Mouse (Mus musculus): Measurements from ENCODE around the gene Dhdh. TPM values are rescaled to one million over a fixed set of nuclear protein-coding genes. Genes with fewer than 3 reads are reported as not detected.
A peak's percentile ranks its signal among the peaks of the same experiment; 100 is the strongest.
"Not testable (repeated sequence)": the region's sequence is repeated elsewhere in the genome, so short reads cannot be mapped to it uniquely, and the experiment has no call there.

Dhdh gene
- polyA plus RNA-seq, 1 experiment from 2014 or later, result 4.6 TPM

DNA sequence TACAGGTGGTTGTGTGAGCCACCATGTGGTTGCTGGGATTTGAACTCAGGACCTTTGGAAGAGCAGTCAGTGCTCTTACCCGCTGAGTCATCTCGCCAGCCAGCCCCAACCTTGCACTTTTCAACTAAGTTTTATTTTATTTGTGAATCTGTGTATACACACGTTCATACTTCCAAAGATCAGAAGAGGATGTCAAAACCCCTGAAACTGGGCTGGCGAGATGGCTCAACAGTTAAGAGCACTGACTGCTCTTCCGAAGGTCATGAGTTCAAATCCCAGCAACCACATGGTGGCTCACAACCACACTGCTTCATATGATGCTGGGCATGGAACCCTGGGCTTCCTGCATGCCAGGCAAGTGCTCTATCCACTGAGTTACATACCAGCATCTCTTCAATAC is 3.6 kb downstream of the Dhdh start:
- H3K4me2 ChIP-seq; ATAC-seq (ENCODE audit: low FRiP score, low read depth); H3K27me3 ChIP-seq; H3K27ac ChIP-seq (replicated peaks); H3K4me3 ChIP-seq; H3K9ac ChIP-seq; H3K9me3 ChIP-seq; H3K36me3 ChIP-seq: not testable (repeated sequence)
- 95% methylated on average over 5 of the region's 5 CpGs for WGBS
- peaks cover 23% of the 10 kb centered on the region for H3K4me1 ChIP-seq (replicated peaks)

DNA sequence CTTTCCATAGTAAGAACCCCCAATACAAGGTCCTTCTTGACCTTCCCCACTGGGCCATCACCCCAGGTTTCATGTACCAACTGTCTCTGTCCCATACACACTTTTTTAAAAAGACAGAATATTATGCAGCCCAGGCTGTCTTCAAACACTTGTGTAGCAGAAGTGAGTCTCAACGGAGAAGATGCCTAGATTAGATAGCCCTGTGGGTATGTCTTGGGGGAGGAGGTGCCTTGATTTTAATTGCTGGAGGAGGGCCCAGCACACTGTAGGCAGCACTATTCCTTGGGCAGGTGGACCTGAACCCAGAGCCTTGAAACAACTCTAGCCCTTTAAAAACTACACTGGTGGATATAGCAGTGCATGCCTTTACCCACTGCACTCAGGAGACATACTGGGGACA is 6.4 kb downstream of the Dhdh start:
- Histone ChIP-seq H3K4me2 (no peak overlapping the region), H3K27ac (replicated peaks) (no peak overlapping the region), H3K4me3 (no peak overlapping the region), H3K9me3 (no peaks in the 10 kb centered on the region), H3K27me3 (no peaks in the 10 kb centered on the region), H3K9ac (no peak overlapping the region), H3K4me1 (replicated peaks) (no peaks in the 10 kb centered on the region), H3K36me3 (no peaks in the 10 kb centered on the region)
- no peak for ATAC-seq (ENCODE audit: low FRiP score, low read depth)
- WGBS, result 93% methylated on average over 1 of the region's 1 CpGs

DNA sequence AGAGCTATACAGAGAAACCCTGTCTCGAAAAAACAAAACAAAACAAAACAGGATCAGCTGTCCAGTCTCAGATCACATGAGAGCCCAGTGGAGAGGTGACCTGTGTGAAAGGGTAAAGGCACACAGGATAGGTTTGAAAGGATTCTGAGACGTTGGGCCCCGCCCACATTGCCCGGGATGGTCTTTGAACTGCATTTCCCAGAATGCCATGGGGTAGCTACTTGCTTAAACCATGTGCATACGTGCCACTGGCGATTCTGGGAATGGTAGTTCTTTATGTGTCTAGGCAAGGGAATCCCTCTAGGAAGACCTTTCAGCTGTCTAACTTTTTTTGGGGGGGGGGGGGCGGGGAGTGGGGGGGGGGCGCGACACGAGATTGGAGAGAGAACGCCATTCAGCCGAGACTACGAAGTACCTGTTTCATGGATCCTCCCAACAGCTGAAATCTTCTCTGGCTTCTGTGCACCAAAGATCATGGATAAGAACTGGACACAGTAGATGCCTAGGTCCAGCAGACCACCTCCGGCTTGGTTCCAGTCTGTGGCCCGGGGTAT is 7.2 kb downstream of the Dhdh start, which contains the start of gene Tulp2:
Gene Tulp2 (plus strand): TSS at position 504 of the 554 bp plus-strand sequence.
- Histone ChIP-seq H3K9ac (no peak within 1 kb of the TSS), H3K27me3 (no peaks in the 10 kb centered on the region), H3K4me1 (replicated peaks) (no peaks in the 10 kb centered on the region), H3K36me3 (no peaks in the 10 kb centered on the region), H3K4me2 (no peak within 1 kb of the TSS), H3K4me3 (no peak within 1 kb of the TSS), H3K27ac (replicated peaks) (no peak within 1 kb of the TSS), H3K9me3 (no peaks in the 10 kb centered on the region)
- WGBS, result 60% methylated on average over 11 of the region's 15 CpGs
- peak; percentile 83; the same call in 1 of the 2 replicates for ATAC-seq (ENCODE audit: low FRiP score, low read depth)

DNA sequence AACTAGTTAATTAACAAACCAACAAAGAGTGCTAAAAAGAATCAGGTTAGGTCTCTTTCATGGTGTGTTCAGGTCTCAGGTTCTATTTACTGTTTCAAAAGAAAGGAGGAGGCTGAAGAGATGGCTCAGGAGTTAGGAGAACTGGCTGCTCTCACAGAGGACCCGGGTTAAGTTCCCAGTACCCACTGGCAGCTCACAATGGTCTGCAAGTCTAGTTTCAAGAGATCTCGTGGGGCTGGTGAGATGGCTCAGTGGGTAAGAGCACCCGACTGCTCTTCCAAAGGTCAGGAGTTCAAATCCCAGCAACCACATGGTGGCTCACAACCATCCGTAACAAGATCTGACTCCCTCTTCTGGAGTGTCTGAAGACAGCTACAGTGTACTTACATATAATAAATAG is 8.3 kb downstream of the Dhdh start:
- not testable (repeated sequence) for H3K4me2 ChIP-seq; H3K27me3 ChIP-seq; H3K36me3 ChIP-seq; H3K4me3 ChIP-seq; H3K9ac ChIP-seq; H3K9me3 ChIP-seq; H3K4me1 ChIP-seq (replicated peaks); ATAC-seq (ENCODE audit: low FRiP score, low read depth); H3K27ac ChIP-seq (replicated peaks)
- 85% methylated on average over 4 of the region's 4 CpGs for WGBS

DNA sequence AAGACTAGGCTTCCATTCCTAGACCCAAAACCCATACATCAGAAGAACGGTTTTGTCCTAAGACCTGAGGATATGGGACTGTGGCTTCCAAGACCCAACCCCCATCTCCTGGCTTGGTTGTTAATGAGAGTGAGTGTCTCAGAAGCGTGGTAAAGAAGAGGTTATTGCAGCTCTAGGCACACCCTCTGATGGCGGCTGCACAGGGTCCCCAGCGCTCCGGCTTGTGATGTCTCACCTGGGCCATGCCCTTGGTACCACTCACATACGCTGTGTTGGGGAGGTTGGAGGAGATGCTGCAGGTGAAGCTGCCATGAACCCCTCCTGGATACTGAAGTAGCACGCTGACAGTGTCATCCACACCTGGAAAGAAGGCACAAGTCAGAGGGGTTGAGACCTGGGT is 9.8 kb downstream of the Dhdh start:
- no peak for ATAC-seq (ENCODE audit: low FRiP score, low read depth)
- no peak overlapping the region for H3K4me3 ChIP-seq
- no peaks in the 10 kb centered on the region for H3K36me3 ChIP-seq
- no peaks in the 10 kb centered on the region for H3K4me1 ChIP-seq (replicated peaks)
- H3K27me3 ChIP-seq, result no peaks in the 10 kb centered on the region
- H3K4me2 ChIP-seq, result no peak overlapping the region
- no peak overlapping the region for H3K27ac ChIP-seq (replicated peaks)
- 98% methylated on average over 7 of the region's 7 CpGs for WGBS
- no peak overlapping the region for H3K9ac ChIP-seq
- no peaks in the 10 kb centered on the region for H3K9me3 ChIP-seq

DNA sequence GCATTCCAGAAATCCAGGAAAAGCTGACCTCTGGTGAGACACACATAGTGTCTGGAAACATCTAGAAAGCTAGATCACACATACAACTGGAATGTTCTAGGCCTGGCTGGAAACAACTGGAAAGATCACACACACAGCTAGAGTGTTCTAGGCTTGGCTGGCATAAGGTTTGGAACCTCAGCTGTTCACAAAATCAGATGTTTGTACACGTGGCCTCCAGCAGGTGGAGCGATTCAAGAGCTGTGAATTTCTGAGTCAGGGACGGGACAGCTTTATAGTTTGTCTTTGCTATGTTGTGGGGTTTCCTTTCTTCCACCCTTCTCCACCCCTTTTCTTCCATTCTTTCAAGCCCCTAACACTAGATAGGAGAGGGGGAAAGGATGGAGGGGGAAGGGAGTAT is 11.6 kb downstream of the Dhdh start:
- no peaks in the 10 kb centered on the region for H3K9me3 ChIP-seq
- H3K27ac ChIP-seq (replicated peaks), result no peak overlapping the region
- 9% methylated on average over 3 of the region's 3 CpGs for WGBS
- no peaks in the 10 kb centered on the region for H3K27me3 ChIP-seq
- ATAC-seq (ENCODE audit: low FRiP score, low read depth), result no peak
- H3K4me1 ChIP-seq (replicated peaks), result no peaks in the 10 kb centered on the region
- H3K36me3 ChIP-seq, result no peaks in the 10 kb centered on the region
- H3K4me2 ChIP-seq, result no peak overlapping the region
- no peak overlapping the region for H3K4me3 ChIP-seq
- no peak overlapping the region for H3K9ac ChIP-seq

DNA sequence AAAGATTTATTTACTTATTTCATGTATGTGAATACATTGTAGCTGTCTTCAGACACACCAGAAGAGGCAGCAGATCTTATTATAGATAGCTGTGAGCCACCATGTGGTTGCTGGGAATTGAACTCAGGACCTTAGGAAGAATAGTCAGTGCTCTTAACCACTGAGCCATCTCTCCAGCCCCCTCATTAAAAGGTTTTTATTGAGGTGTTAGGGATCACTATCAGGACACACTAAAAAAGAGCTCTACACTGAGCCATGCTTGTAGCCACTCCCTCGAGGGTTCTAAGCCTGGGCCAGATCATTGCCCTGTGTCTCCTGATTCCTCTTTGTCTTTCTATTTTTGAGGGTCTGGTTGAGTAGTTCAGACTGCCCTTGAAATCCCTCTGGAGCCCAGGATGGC is 12.2 kb downstream of the Dhdh start:
- Histone ChIP-seq H3K4me1 (replicated peaks) (no peaks in the 10 kb centered on the region), H3K27ac (replicated peaks) (no peak overlapping the region), H3K27me3 (no peaks in the 10 kb centered on the region), H3K9me3 (no peaks in the 10 kb centered on the region), H3K9ac (no peak overlapping the region), H3K4me2 (no peak overlapping the region), H3K4me3 (no peak overlapping the region), H3K36me3 (no peaks in the 10 kb centered on the region)
- 73% methylated on average over 1 of the region's 1 CpGs for WGBS
- no peak for ATAC-seq (ENCODE audit: low FRiP score, low read depth)

DNA sequence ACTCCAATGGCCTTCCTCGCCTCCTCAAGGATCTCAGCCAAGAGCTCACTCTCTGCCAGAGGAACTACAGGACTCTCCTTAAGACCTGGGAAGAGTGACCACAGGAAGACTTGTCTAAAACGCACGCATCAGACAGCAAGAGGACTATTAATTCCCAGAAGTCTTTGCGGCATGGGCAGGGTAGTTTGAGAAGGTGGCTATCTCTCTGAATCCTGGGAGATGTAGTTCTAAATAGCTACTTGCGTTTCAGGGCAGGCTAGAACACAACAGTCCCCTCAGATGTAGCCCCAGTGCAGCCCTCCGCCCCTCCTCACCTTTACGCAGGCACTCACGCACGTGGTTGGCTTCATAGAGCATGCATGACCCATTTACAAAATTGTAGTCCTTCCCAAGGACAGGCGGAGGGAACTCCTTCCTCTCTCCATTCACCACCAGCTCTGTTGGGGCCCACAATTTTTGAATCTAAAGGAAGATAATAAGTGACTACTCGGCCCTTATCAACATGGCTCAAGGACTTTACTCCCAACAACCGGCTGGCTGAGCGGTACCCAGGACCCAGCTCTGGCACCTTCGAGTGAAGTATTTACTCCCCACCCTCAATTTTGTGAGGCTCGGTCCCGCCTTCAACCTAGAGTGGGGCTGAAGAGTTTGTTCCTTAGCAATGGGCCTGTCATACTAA is 13.2 kb downstream of the Dhdh start:
- no peak overlapping the region for H3K9ac ChIP-seq
- H3K4me3 ChIP-seq, result no peak overlapping the region
- 78% methylated on average over 16 of the region's 16 CpGs for WGBS

DNA sequence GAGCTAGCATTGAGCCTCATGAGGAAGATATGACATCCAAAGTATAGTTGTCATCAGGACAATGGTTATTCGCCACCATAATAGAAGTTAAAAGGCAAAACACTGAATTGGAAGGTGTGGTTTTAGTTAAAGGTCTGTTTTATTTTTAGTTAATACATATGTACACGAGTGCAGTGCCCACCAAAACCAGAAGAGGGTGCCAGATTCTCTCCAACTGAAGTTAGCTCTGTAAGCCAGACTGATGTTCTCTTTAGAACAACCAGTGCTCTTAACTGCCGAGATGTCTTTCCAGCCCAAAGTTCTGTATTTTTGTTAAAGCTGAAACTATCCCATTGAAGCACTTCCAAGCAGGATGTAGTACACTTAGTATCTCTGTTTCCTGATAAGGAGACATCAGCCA is 17.7 kb downstream of the Dhdh start:
- H3K4me1 ChIP-seq (replicated peaks), result peaks cover 4% of the 10 kb centered on the region
- no peak overlapping the region for H3K4me3 ChIP-seq
- H3K27me3 ChIP-seq, result no peaks in the 10 kb centered on the region
- H3K36me3 ChIP-seq, result no peaks in the 10 kb centered on the region
- WGBS, result 12% methylated on average over 3 of the region's 3 CpGs
- ATAC-seq (ENCODE audit: low FRiP score, low read depth), result no peak
- no peak overlapping the region for H3K27ac ChIP-seq (replicated peaks)
- H3K4me2 ChIP-seq, result no peak overlapping the region
- H3K9me3 ChIP-seq, result no peaks in the 10 kb centered on the region
- no peak overlapping the region for H3K9ac ChIP-seq

More for the DNA sequence above, 13.2 kb downstream of the Dhdh start:
- Histone ChIP-seq H3K4me1 (replicated peaks) (no peaks in the 10 kb centered on the region), H3K27ac (replicated peaks) (no peak overlapping the region), H3K27me3 (no peaks in the 10 kb centered on the region), H3K4me2 (peak overlapping the region; percentile 21; the same call in 1 of the 2 replicates), H3K9me3 (no peaks in the 10 kb centered on the region), H3K36me3 (no peaks in the 10 kb centered on the region)
- ATAC-seq (ENCODE audit: low FRiP score, low read depth), result no peak

DNA sequence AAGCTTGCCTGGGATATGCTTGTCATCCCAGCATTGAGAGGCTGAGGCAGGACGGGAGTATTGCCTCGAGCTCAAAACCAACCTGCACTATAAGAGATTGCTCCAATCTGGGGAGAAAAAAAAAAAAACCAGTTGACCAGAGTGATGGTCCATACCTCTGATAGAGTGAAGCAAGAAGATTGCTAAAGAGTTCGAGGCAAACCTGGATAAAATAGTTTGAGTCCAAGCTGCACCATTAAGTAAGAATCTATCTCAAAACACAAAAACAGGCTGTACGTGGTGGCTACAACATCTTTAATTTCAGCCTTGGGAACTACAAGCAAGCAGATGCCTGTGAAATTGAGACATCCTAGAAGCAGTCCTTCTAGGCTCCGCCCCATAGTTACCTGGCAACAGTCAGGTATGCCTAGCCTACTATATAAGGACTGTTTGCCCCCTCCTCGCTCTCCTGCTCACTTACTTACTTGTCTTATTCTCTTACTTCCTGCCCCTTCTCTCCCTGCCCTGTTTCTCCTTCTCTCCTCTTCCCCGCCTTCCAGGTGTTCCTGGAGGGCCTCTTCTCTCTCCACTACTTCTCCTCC is 21.4 kb downstream of the Dhdh start:
- no peak; the same call in 1 of the 2 replicates for ATAC-seq (ENCODE audit: low FRiP score, low read depth)
- peaks cover 23% of the 10 kb centered on the region for H3K4me1 ChIP-seq (replicated peaks)
- H3K27me3 ChIP-seq, result no peaks in the 10 kb centered on the region
- 31% methylated on average over 7 of the region's 7 CpGs for WGBS
- H3K4me2 ChIP-seq, result peak overlapping the region; percentile 77
- H3K9ac ChIP-seq, result peak overlapping the region; percentile 85; the same call in 1 of the 2 replicates
- H3K9me3 ChIP-seq, result no peaks in the 10 kb centered on the region
- H3K27ac ChIP-seq (replicated peaks), result peak overlapping the region; percentile 85; the same call in 1 of the 2 replicates
- H3K36me3 ChIP-seq, result peaks cover 20% of the 10 kb centered on the region
- H3K4me3 ChIP-seq, result peak overlapping the region; percentile 81

DNA sequence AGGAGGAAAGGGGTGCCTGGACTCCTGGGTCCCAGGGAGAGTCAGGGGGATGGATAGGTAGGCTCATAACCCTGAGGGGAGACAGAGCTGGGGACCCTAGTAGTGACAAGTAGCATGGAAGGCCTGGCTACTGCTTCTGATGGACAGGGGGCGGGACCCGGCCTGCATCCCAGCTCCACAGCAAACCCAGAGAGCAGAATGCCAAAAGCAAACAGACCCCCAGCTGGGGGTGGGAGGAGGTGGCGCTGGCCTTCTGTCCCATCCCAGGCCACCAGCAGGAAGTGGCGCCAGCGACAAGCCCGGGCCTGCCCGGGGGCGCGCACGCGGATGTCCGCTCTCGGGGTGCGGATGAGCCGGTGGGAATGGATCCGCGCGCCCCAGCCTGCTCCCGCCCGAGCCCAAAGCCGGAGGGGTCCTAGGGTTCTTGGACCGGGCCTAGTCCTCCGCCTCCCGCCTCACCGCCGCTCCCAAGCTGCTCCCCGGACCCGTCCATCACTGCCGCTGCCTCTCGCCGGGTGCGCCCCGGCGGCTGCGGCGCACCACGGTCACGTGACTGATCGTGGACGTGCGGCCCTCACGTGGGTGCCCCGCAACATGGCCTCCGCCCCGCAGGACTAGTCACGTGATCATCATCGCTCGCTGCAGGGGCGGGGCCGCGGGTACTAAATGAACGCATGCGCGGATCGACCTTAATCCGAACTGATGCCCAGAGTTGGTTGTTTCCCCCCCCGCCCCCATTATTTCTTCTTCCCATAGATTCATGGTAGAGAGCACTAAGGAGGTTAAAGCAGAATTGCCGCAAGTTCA is 22.1 kb downstream of the Dhdh start, which contains the start of gene Bax:
Gene Bax (minus strand): TSS at position 616 of the 807 bp plus-strand sequence.
- H3K36me3 ChIP-seq, result peaks cover 24% of the 10 kb centered on the region
- peak within 1 kb of the TSS; percentile 85 for H3K9ac ChIP-seq
- peak; percentile 83 for ATAC-seq (ENCODE audit: low FRiP score, low read depth)
- H3K4me3 ChIP-seq, result peak within 1 kb of the TSS; percentile 81
- H3K4me1 ChIP-seq (replicated peaks), result peaks cover 25% of the 10 kb centered on the region
- H3K27ac ChIP-seq (replicated peaks), result peak within 1 kb of the TSS; percentile 85
- peak within 1 kb of the TSS; percentile 77 for H3K4me2 ChIP-seq
- H3K9me3 ChIP-seq, result no peaks in the 10 kb centered on the region
- H3K27me3 ChIP-seq, result no peaks in the 10 kb centered on the region
- 0% methylated on average over 54 of the region's 58 CpGs for WGBS

DNA sequence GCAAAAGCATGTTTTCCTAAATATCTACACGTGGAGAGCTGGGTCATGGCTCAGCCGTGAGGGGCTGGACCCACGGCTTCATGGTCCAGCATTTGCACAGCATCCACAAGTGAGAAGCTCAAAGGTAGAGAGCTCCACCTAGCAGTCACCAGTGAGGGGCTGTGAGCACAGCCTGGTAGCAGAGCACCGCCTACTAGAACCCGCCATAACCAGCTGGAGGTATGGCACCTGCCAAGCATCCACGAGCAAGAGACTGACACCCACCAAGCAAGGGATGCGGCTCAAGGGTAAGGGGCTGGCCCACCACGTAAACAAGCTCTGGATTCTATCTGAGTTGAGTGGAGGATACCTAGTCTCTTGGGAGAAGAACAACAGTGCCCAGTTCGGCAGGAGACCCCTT is 23.1 kb downstream of the Dhdh start:
- Histone ChIP-seq H3K27me3 (no peaks in the 10 kb centered on the region), H3K9ac (peak overlapping the region; percentile 85; the same call in 1 of the 2 replicates), H3K4me1 (replicated peaks) (peaks cover 32% of the 10 kb centered on the region), H3K9me3 (no peaks in the 10 kb centered on the region), H3K4me2 (peak overlapping the region; percentile 77), H3K4me3 (peak overlapping the region; percentile 81), H3K27ac (replicated peaks) (no peak overlapping the region), H3K36me3 (peaks cover 24% of the 10 kb centered on the region)
- ATAC-seq (ENCODE audit: low FRiP score, low read depth), result no peak
- 78% methylated on average over 9 of the region's 9 CpGs for WGBS

Measured in hindbrain, embryonic 15.5 days (tissue).